ENCODE assay signal across 8 mouse cellular contexts in genomic region chr7:99107566-99107965, GRCm38 (mm10). TPM values are rescaled to one million over a fixed set of nuclear protein-coding genes. Genes with fewer than 3 reads are reported as not detected.
A peak's percentile ranks its signal among the peaks of the same experiment; 100 is the strongest.
DNase-seq lines count a peak whose midpoint lies in the region; ATAC-seq and TF ChIP-seq lines count a peak whose summit lies in the region.

No protein-coding gene starts in this region.

- no peak for TF ChIP-seq POLR2A in small intestine, adult 2 months (IDR thresholded peaks at IDR 0.05; ENCODE audit: low read depth, low read length)

- peak; percentile 65 for DNase-seq in 3T3-L1 (ENCODE audit: low read depth, low spot score)
- DNase-seq in cerebellum, adult 11 months, result no peak

- 0 out of 2 replicates have a peak, but pooled peaks have one; percentile 40 for ATAC-seq in hindbrain, embryonic 15.5 days (ENCODE audit: low FRiP score, low read depth)
- ATAC-seq in hindbrain, embryonic 12.5 days (ENCODE audit: low FRiP score), result no peak
- ATAC-seq in granulocyte monocyte progenitor cell, adult 5-6 weeks (replicated peaks; ENCODE audit: poor library complexity, severe bottlenecking), result peak; percentile 27
- ATAC-seq in cerebellum, adult (ENCODE audit: insufficient number of reproducible peaks, low FRiP score, low TSS enrichment), result no peak

- no peaks in the 10 kb centered on the region for H3K36me3 ChIP-seq in hindbrain, embryonic 15.5 days
- no peaks in the 10 kb centered on the region for H3K36me3 ChIP-seq in hindbrain, embryonic 12.5 days
- H3K36me3 ChIP-seq in E14TG2a.4 (ENCODE audit: insufficient read depth, low read length), result no peaks in the 10 kb centered on the region
- 0 out of 2 replicates have a peak, but pooled peaks cover 2% of the 10 kb centered on the region for H3K36me3 ChIP-seq in small intestine, adult 2 months (ENCODE audit: control insufficient read depth, insufficient read depth, low read length)

- no peak overlapping the region for H3K9ac ChIP-seq in hindbrain, embryonic 15.5 days
- H3K9ac ChIP-seq in hindbrain, embryonic 12.5 days, result no peak overlapping the region

- TF ChIP-seq CTCF in E14TG2a.4 (conservative IDR thresholded peaks at IDR 0.05; ENCODE audit: low read length), result peak; percentile 52
- 0 out of 2 replicates have a peak, but pooled peaks have one; percentile 23 for TF ChIP-seq CTCF in small intestine, adult 2 months (IDR thresholded peaks at IDR 0.05; ENCODE audit: extremely low read depth, insufficient read length, insufficient replicate concordance, low read depth, low read length)

- H3K27me3 ChIP-seq in hindbrain, embryonic 15.5 days, result no peaks in the 10 kb centered on the region
- no peaks in the 10 kb centered on the region for H3K27me3 ChIP-seq in hindbrain, embryonic 12.5 days
- no peaks in the 10 kb centered on the region for H3K27me3 ChIP-seq in E14TG2a.4 (ENCODE audit: insufficient read depth, low read length)
- no peaks in the 10 kb centered on the region for H3K27me3 ChIP-seq in small intestine, adult 2 months (ENCODE audit: control insufficient read depth, insufficient read depth, low read length)

- H3K4me2 ChIP-seq in hindbrain, embryonic 15.5 days, result no peak overlapping the region
- H3K4me2 ChIP-seq in hindbrain, embryonic 12.5 days (replicated peaks), result no peak overlapping the region

- H3K9me3 ChIP-seq in hindbrain, embryonic 15.5 days, result no peaks in the 10 kb centered on the region
- no peaks in the 10 kb centered on the region for H3K9me3 ChIP-seq in hindbrain, embryonic 12.5 days (replicated peaks)
- H3K9me3 ChIP-seq in E14TG2a.4 (ENCODE audit: low read length), result no peaks in the 10 kb centered on the region

- no peak overlapping the region for H3K4me3 ChIP-seq in hindbrain, embryonic 15.5 days
- no peak overlapping the region for H3K4me3 ChIP-seq in hindbrain, embryonic 12.5 days
- no peak overlapping the region for H3K4me3 ChIP-seq in E14TG2a.4 (replicated peaks; ENCODE audit: low read length)
- H3K4me3 ChIP-seq in small intestine, adult 2 months (ENCODE audit: low read depth, low read length), result no peak overlapping the region

- no peak overlapping the region for H3K27ac ChIP-seq in hindbrain, embryonic 15.5 days (replicated peaks)
- no peak overlapping the region for H3K27ac ChIP-seq in hindbrain, embryonic 12.5 days
- H3K27ac ChIP-seq in small intestine, adult 2 months (ENCODE audit: insufficient read depth, low read depth, low read length), result no peak overlapping the region

- 0 out of 2 replicates have a peak, but pooled peaks cover 6% of the 10 kb centered on the region for H3K4me1 ChIP-seq in hindbrain, embryonic 15.5 days (replicated peaks)
- H3K4me1 ChIP-seq in hindbrain, embryonic 12.5 days, result peaks cover 10% of the 10 kb centered on the region
- H3K4me1 ChIP-seq in E14TG2a.4 (replicated peaks; ENCODE audit: low read depth, low read length), result peaks cover 15% of the 10 kb centered on the region
- peaks cover 3% of the 10 kb centered on the region; the same call in 1 of the 2 replicates for H3K4me1 ChIP-seq in small intestine, adult 2 months (ENCODE audit: control insufficient read depth, insufficient read depth, insufficient read length, low read length)

- 54% methylated on average over 3 of the region's 3 CpGs for WGBS in hindbrain, embryonic 15.5 days
- WGBS in hindbrain, embryonic 12.5 days, result 35% methylated on average over 3 of the region's 3 CpGs
- WGBS in small intestine, adult 2 months, result 47% methylated on average over 3 of the region's 3 CpGs

RNA-seq across cellular contexts. Expression of gene Uvrag, which starts 33.4 kb away (rescaled TPM):
- polyA plus RNA-seq in hindbrain, embryonic 15.5 days (2015; fragmentation: Nextera tagmentation; extraction: Ambion mirVana), result 14.6 and 16.8 TPM in 2 replicates
- polyA plus RNA-seq in hindbrain, embryonic 12.5 days (2016; fragmentation: Nextera tagmentation; extraction: Ambion mirVana), result 16.6 and 17.7 TPM in 2 replicates
- 25.7 and 31.0 TPM in 2 replicates for total RNA-seq in granulocyte monocyte progenitor cell, adult 5-6 weeks (2014; fragmentation: Nextera tagmentation)
- 26.8 and 38.7 TPM in 2 replicates for total RNA-seq in granulocyte monocyte progenitor cell, adult 5-6 weeks (2017)
- 14.8 and 28.2 TPM in 2 replicates for polyA plus RNA-seq in small intestine, adult 2 months (2012; rRNA removed)

Comparison
In these comparisons a context has a peak if more than half of its experiments do, and no peak if none do; other contexts are left out.
1. ATAC-seq: peak in hindbrain, embryonic 15.5 days (single experiment) and granulocyte monocyte progenitor cell, adult 5-6 weeks (single experiment); none in hindbrain, embryonic 12.5 days (single experiment) and cerebellum, adult (single experiment).